Mouse (Mus musculus) limb, embryonic 13.5 days (tissue): ENCODE measurements around the gene Pdxdc1. TPM values are rescaled to one million over a fixed set of nuclear protein-coding genes. Genes with fewer than 3 reads are reported as not detected.
"Not testable (repeated sequence)": the region's sequence is repeated elsewhere in the genome, so short reads cannot be mapped to it uniquely, and the experiment has no call there.

Source experiments
- ATAC-seq: fragments of 200-750 bp; cut with Nextera tagmentation; 2 replicates; pipeline ENCODE4 v1.8.0; 2017; ENCODE audit warnings: low read depth, moderate number of reproducible peaks, moderate TSS enrichment; ENCODE audit not compliant: low FRiP score
- H3K27ac ChIP-seq: fragments of 300-500 bp; sonication (generic); 2 replicates; pipeline ENCODE4 v1.5.1; 2015; ENCODE audit warnings: inconsistent platforms, mild to moderate bottlenecking, moderate library complexity
- H3K27me3 ChIP-seq: fragments of 300-500 bp; sonication (generic); 2 replicates; pipeline ENCODE4 v1.6.1; 2015; ENCODE audit warnings: mild to moderate bottlenecking, inconsistent platforms
- H3K36me3 ChIP-seq: fragments of 300-500 bp; sonication (generic); 2 replicates; pipeline ENCODE4 v1.6.1; 2015; ENCODE audit warnings: inconsistent platforms, mild to moderate bottlenecking, moderate library complexity
- H3K4me1 ChIP-seq: fragments of 300-500 bp; sonication (generic); 2 replicates; pipeline ENCODE4 v1.6.1; 2015; ENCODE audit warnings: inconsistent platforms
- H3K4me2 ChIP-seq: fragments of 300-500 bp; sonication (generic); replicated peaks from 2 replicates; pipeline ENCODE4 v1.6.1; 2015; ENCODE audit warnings: inconsistent platforms, mild to moderate bottlenecking, moderate library complexity
- H3K4me3 ChIP-seq: fragments of 300-500 bp; sonication (generic); 2 replicates; pipeline ENCODE4 v1.5.1; 2015; ENCODE audit warnings: moderate library complexity, mild to moderate bottlenecking, inconsistent platforms
- H3K9ac ChIP-seq: fragments of 300-500 bp; sonication (generic); 2 replicates; pipeline ENCODE4 v1.6.1; 2015; ENCODE audit warnings: mild to moderate bottlenecking, inconsistent platforms
- H3K9me3 ChIP-seq: fragments of 300-500 bp; sonication (generic); 2 replicates; pipeline ENCODE4 v1.6.1; 2016; ENCODE audit warnings: inconsistent platforms
- WGBS: fragments of 180-500 bp; shearing (Covaris S2); methylation state at CpG from one replicate; pipeline ENCODE4 v1.1.7; 2015; 5-methylcytosine and 5-hydroxymethylcytosine counted together
- microRNA-seq: library from miRNA; unstranded; fragments of <30 nt; microRNA quantifications from one replicate; pipeline ENCODE4, GENCODE M21; 2016
- polyA plus RNA-seq: library from polyadenylated mRNA; unstranded; fragments of >200 nt; fragmentation: Nextera tagmentation; extraction: Ambion mirVana; gene quantifications from 2 replicates; pipeline ENCODE4 v1.2.1, GENCODE M21; 2015

Pdxdc1 gene
- polyA plus RNA-seq, 1 experiment from 2014 or later, result 110 TPM

GRCm38 (mm10) chr16:13801231-13801630, 101.7 kb downstream of the Pdxdc1 start:
- no peaks in the 10 kb centered on the region for H3K27me3 ChIP-seq
- H3K4me3 ChIP-seq, result no peak overlapping the region
- H3K27ac ChIP-seq, result no peak overlapping the region
- H3K4me1 ChIP-seq, result no peaks in the 10 kb centered on the region
- no peaks in the 10 kb centered on the region for H3K9me3 ChIP-seq
- ATAC-seq, result no peak
- no peak overlapping the region for H3K4me2 ChIP-seq
- WGBS, result 97% methylated on average over 4 of the region's 4 CpGs
- H3K36me3 ChIP-seq, result peaks cover 91% of the 10 kb centered on the region
- no peak overlapping the region for H3K9ac ChIP-seq

- H3K9ac ChIP-seq, result no peak overlapping the region
- H3K27me3 ChIP-seq, result no peaks in the 10 kb centered on the region
- H3K27ac ChIP-seq, result no peak overlapping the region
- H3K36me3 ChIP-seq, result peaks cover 92% of the 10 kb centered on the region
- 93% methylated on average over 5 of the region's 5 CpGs for WGBS
- no peaks in the 10 kb centered on the region for H3K4me1 ChIP-seq
- no peak for ATAC-seq
- H3K4me2 ChIP-seq, result no peak overlapping the region
- H3K9me3 ChIP-seq, result no peaks in the 10 kb centered on the region
- H3K4me3 ChIP-seq, result no peak overlapping the region
Measured at GRCm38 (mm10) chr16:13796746-13797175, 106.2 kb downstream of the Pdxdc1 start.

GRCm38 (mm10) chr16:13793441-13793840, 109.5 kb downstream of the Pdxdc1 start:
- 93% methylated on average over 2 of the region's 2 CpGs for WGBS
- not testable (repeated sequence) for H3K9ac ChIP-seq, H3K4me3 ChIP-seq, H3K9me3 ChIP-seq, ATAC-seq, H3K4me2 ChIP-seq, H3K27ac ChIP-seq, H3K27me3 ChIP-seq, H3K4me1 ChIP-seq
- peaks cover 88% of the 10 kb centered on the region for H3K36me3 ChIP-seq

GRCm38 (mm10) chr16:13785932-13786331, 117.0 kb downstream of the Pdxdc1 start:
- H3K9ac ChIP-seq, result no peak overlapping the region
- no peak overlapping the region for H3K4me2 ChIP-seq
- WGBS, result 85% methylated on average over 3 of the region's 3 CpGs
- no peak overlapping the region for H3K27ac ChIP-seq
- peaks cover 70% of the 10 kb centered on the region for H3K36me3 ChIP-seq
- no peaks in the 10 kb centered on the region for H3K9me3 ChIP-seq
- peaks cover 11% of the 10 kb centered on the region for H3K4me1 ChIP-seq
- H3K4me3 ChIP-seq, result no peak overlapping the region
- no peak for ATAC-seq
- H3K27me3 ChIP-seq, result no peaks in the 10 kb centered on the region

Small RNA genes within 50 kb of the gene (microRNA-seq; reads per million reads assigned to microRNA genes)
- not detected for gene Gm27734

Other genes starting within 250 kb of the Pdxdc1 start
- 39.6 and 40.8 TPM in 2 replicates for gene Parn, start 235.0 kb downstream of the Pdxdc1 start, polyA plus RNA-seq
- 52.1 and 56.6 TPM in 2 replicates for gene Bfar, start 231.3 kb downstream of the Pdxdc1 start, polyA plus RNA-seq
- 5.5 and 7.6 TPM in 2 replicates for gene 3110001I22Rik, start 231.2 kb downstream of the Pdxdc1 start, polyA plus RNA-seq
- gene Pla2g10, start 172.1 kb downstream of the Pdxdc1 start, polyA plus RNA-seq, result 0.31 TPM in 1 of 2 replicates, not detected in the other
- gene Rrn3, start 122.4 kb downstream of the Pdxdc1 start, polyA plus RNA-seq, result 66.3 and 67.1 TPM in 2 replicates
- gene Ntan1, start 84.3 kb downstream of the Pdxdc1 start, polyA plus RNA-seq, result 204 and 208 TPM in 2 replicates
- gene Mpv17l, start within 50 bp of the Pdxdc1 start, polyA plus RNA-seq, result 3.4 and 5.2 TPM in 2 replicates
- gene 2900011O08Rik, start 83.5 kb upstream of the Pdxdc1 start, polyA plus RNA-seq, result 7.3 and 7.7 TPM in 2 replicates
- 0.08 and 0.19 TPM in 2 replicates for gene Ifitm7, start 83.8 kb upstream of the Pdxdc1 start, polyA plus RNA-seq